Mouse (Mus musculus): ENCODE results near the gene Vmn1r40. TPM values are rescaled to one million over a fixed set of nuclear protein-coding genes. Genes with fewer than 3 reads are reported as not detected.

The Vmn1r40 gene
- not detected in 2 replicates for polyA plus RNA-seq (2015; fragmentation: Nextera tagmentation; extraction: Ambion mirVana)

DNA sequence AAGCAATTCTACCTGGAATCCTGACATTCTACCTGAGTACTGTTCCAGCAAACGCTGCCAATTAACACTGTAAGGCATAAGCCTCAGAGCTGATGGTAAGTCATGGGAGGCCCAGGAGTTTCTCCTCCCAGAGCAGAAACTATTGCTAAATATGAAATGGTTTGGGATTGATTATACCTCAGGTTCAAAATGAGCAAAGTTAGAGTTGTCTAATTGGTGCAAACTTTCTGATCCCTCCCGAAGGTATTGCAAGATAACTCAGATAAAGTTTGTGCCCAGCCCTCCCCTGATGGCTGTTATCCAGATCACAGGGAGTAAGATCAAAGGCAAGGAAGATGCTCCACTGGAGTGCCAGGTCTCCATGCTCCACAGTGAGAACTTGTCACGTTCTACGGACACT is at the start of gene Vmn1r40:
Gene Vmn1r40, plus strand, starts transcription at position 301 of the 400 bp plus-strand sequence.
- Histone ChIP-seq H3K4me2 (replicated peaks) (no peak within 1 kb of the TSS), H3K27ac (no peak within 1 kb of the TSS), H3K36me3 (no peaks in the 10 kb centered on the region), H3K4me1 (replicated peaks) (no peaks in the 10 kb centered on the region), H3K9ac (no peak within 1 kb of the TSS), H3K4me3 (replicated peaks) (no peak within 1 kb of the TSS), H3K27me3 (replicated peaks) (no peaks in the 10 kb centered on the region), H3K9me3 (no peaks in the 10 kb centered on the region)
- no peak for ATAC-seq
- WGBS: 80% methylated on average over 4 of the region's 4 CpGs

DNA sequence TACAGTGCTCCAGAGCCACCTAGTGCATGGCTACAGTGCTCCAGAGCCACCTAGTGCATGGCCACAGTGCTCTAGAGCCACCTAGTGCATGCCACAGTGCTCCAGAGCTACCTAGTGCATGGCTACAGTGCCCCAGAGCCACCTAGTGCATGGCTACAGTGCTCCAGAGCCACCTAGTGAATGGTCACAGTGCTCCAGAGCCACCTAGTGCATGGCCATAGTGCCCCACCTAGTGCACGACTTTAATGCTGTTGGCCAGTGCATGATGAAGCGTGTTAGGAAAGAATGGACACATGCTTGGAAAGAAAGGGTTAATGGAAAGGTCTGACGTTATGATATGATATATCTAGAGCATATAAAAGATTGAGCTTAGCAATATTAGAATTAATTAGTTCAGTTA is 49.0 kb upstream of the Vmn1r40 start:
- no peaks in the 10 kb centered on the region for H3K36me3 ChIP-seq
- no peak overlapping the region for H3K4me2 ChIP-seq (replicated peaks)
- no peak for ATAC-seq
- H3K4me1 ChIP-seq (replicated peaks): no peaks in the 10 kb centered on the region
- H3K4me3 ChIP-seq (replicated peaks): no peak overlapping the region
- H3K27me3 ChIP-seq (replicated peaks): no peaks in the 10 kb centered on the region
- WGBS: 74% methylated on average over 3 of the region's 3 CpGs
- no peak overlapping the region for H3K27ac ChIP-seq
- no peak overlapping the region for H3K9ac ChIP-seq
- no peaks in the 10 kb centered on the region for H3K9me3 ChIP-seq

DNA sequence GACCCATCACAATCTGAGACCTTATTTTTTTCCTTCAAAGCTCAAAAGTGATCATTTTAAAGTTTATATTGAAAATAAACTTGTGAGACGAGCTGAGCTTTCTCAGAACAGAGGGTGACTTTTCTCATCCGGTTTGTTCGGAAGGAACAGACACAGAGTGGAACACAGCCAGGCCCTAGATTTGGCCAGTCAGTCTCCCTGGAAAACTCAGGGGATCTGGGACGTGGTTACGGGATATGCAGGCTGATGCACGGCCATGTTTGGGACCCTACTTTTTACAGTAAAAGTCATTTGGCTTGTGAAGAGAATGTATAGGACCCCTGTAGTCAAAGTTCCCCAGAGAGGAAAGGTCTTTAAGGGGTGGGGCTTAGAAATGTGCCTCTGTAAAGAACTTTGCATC is 48.4 kb upstream of the Vmn1r40 start:
- ATAC-seq: no peak
- H3K36me3 ChIP-seq: no peaks in the 10 kb centered on the region
- WGBS: 79% methylated on average over 6 of the region's 6 CpGs
- no peaks in the 10 kb centered on the region for H3K27me3 ChIP-seq (replicated peaks)
- H3K9me3 ChIP-seq: no peaks in the 10 kb centered on the region
- no peaks in the 10 kb centered on the region for H3K4me1 ChIP-seq (replicated peaks)
- no peak overlapping the region for H3K9ac ChIP-seq
- no peak overlapping the region for H3K4me3 ChIP-seq (replicated peaks)
- no peak overlapping the region for H3K4me2 ChIP-seq (replicated peaks)
- no peak overlapping the region for H3K27ac ChIP-seq

DNA sequence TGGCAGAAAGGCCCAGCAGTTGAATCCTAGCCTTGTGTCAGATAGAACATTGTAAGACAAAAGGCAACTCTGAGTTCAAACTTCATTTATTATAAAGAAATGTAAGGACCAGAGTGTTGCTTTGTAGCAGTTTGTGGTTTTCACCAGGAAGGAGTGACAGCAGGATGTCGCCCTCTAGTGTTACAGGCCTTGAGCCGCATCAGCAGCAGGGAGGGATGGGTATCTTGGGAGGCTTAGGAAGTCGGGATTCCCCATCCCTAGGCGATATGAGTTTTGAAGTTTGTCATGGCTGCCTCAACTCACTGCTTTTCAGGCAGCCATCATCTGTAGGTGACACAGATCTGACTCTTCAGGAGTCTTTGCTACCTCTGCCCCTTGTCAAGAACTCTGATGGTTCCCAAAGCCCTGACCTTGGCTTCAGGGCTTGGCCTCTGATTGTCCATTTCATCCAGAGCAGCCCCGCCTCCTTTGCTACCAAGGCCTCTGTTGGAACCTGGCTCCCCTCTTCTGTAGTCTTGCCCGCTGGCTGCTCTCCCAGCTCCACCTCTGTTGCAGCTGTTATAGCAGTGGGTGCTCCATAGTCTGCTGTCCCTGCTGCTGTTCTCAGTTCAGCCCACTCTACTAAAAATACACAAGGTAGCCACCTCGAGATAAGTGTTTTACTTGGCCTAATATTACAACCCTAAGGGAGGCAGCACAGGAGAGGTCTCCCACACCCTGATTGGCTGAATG is 47.5 kb upstream of the Vmn1r40 start:
- Histone ChIP-seq H3K4me1 (replicated peaks) (no peaks in the 10 kb centered on the region), H3K4me3 (replicated peaks) (no peak overlapping the region), H3K36me3 (no peaks in the 10 kb centered on the region), H3K9me3 (no peaks in the 10 kb centered on the region), H3K27me3 (replicated peaks) (no peaks in the 10 kb centered on the region), H3K27ac (no peak overlapping the region), H3K4me2 (replicated peaks) (no peak overlapping the region), H3K9ac (no peak overlapping the region)
- WGBS: 35% methylated on average over 7 of the region's 7 CpGs
- ATAC-seq: no peak

DNA sequence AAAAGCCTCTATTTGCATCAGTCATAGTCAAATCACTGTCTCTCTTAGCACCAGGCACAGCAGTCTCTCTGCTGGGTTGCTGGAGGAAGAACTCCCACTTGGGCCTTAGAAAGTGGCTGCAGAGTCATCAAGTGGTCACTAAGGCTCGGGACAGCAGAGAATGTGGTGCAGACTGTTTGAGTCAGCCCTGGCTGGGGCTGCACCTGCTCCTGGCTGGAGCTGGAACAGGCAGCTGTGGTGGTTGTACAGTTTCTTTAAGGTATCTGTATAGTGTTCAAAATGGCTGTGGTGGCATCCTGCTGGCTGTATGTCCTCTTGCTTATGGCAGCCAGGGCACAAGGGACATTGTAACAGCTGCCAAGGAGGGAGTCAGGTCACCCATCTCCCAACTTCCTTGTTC is 46.9 kb upstream of the Vmn1r40 start:
- 58% methylated on average over 1 of the region's 1 CpGs for WGBS

DNA sequence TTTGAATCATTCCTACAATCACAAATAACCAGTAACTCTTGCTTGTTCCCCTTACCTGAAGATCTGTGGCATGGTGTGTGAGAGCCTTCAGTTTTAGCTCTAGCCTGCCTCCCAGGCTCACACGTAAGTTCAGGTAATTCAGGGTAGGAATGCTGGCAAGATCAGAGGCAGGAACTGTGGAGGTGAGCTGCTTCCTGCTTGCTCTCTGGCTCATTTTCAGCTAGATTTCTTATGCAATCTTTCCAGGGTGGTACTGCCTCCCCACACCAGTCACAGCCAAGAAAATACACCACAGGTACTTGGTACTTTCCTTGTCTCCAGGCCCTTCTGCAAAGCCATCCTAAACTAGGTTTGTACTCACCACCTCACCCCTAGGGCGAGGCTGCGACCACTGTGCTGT is 44.8 kb upstream of the Vmn1r40 start:
- no peaks in the 10 kb centered on the region for H3K4me1 ChIP-seq (replicated peaks)
- no peak overlapping the region for H3K4me3 ChIP-seq (replicated peaks)
- ATAC-seq: no peak
- no peaks in the 10 kb centered on the region for H3K27me3 ChIP-seq (replicated peaks)
- no peak overlapping the region for H3K9ac ChIP-seq
- H3K4me2 ChIP-seq (replicated peaks): no peak overlapping the region
- H3K27ac ChIP-seq: no peak overlapping the region
- 86% methylated on average over 3 of the region's 3 CpGs for WGBS
- H3K36me3 ChIP-seq: no peaks in the 10 kb centered on the region
- H3K9me3 ChIP-seq: no peaks in the 10 kb centered on the region

More for the DNA sequence above, 46.9 kb upstream of the Vmn1r40 start:
- H3K9me3 ChIP-seq: no peaks in the 10 kb centered on the region
- no peaks in the 10 kb centered on the region for H3K4me1 ChIP-seq (replicated peaks)
- no peak overlapping the region for H3K4me3 ChIP-seq (replicated peaks)
- no peak overlapping the region for H3K27ac ChIP-seq
- no peak for ATAC-seq
- H3K9ac ChIP-seq: no peak overlapping the region
- H3K36me3 ChIP-seq: no peaks in the 10 kb centered on the region
- no peaks in the 10 kb centered on the region for H3K27me3 ChIP-seq (replicated peaks)
- no peak overlapping the region for H3K4me2 ChIP-seq (replicated peaks)

DNA sequence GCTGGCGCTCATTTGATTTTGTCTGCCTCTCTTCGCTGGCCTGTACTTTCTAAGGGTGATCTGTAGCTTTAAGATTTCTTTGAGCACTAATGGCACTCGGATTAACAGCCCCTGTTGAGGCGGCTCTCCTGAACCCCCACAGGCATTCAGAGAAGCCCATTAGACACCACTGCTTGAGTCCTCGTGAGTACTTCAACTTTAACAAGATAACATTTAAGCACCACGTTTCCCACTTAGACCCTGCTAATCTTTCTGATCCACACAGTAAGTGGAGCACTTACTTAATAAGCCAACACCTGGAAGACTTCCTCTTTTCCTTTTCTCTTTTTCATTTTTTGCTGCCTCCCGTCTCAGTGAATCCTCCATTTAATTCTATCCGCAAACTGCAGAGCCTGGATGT is 42.2 kb upstream of the Vmn1r40 start:
- Histone ChIP-seq H3K27me3 (replicated peaks) (no peaks in the 10 kb centered on the region), H3K4me1 (replicated peaks) (no peaks in the 10 kb centered on the region), H3K4me2 (replicated peaks) (no peak overlapping the region), H3K36me3 (no peaks in the 10 kb centered on the region), H3K9ac (no peak overlapping the region), H3K4me3 (replicated peaks) (no peak overlapping the region), H3K9me3 (no peaks in the 10 kb centered on the region), H3K27ac (no peak overlapping the region)
- 67% methylated on average over 8 of the region's 8 CpGs for WGBS
- no peak for ATAC-seq

DNA sequence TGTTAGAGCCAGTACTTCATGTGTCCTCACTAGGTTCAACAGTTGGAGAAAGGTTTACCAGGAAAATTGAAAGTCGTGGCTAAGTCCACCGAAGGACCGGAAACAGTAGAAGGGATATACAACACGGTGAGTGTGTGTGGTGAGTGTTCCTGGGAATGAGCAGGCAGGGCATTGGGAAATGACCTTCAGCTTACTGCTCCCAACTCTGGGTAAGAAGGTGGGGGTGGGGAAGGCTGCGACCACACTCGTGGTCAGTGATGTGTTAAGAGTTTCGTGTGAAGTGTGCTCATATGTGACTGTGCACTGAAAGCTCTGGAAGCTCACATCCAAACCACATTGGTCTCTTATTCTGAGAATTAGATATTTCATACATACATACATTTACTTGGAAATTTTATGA is 41.7 kb upstream of the Vmn1r40 start:
- Histone ChIP-seq H3K27me3 (replicated peaks) (no peaks in the 10 kb centered on the region), H3K27ac (no peak overlapping the region), H3K4me2 (replicated peaks) (no peak overlapping the region), H3K4me1 (replicated peaks) (no peaks in the 10 kb centered on the region), H3K36me3 (no peaks in the 10 kb centered on the region), H3K9me3 (no peaks in the 10 kb centered on the region), H3K4me3 (replicated peaks) (no peak overlapping the region), H3K9ac (no peak overlapping the region)
- ATAC-seq: no peak
- WGBS: 83% methylated on average over 7 of the region's 7 CpGs

DNA sequence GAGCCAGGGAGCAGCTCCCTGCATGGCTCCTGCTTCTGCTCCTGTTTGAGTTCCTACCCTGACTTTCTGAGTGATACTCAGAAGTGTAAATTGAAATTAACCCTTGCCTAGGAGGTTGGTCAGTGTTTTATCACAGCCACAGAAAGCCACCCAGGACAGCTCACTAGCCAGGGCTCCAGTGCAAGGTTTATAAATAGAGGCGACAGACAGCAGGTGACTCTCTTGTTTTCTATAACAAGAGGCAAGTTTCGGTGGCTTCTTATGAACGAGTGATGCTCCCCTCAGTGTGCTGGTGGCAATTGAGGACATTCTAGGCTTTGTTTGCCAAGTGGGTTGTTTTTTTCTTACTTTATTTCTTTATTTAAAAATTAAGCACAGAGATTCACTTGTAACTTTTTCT is 40.4 kb upstream of the Vmn1r40 start:
- Histone ChIP-seq H3K27me3 (replicated peaks) (no peaks in the 10 kb centered on the region), H3K4me3 (replicated peaks) (no peak overlapping the region), H3K36me3 (no peaks in the 10 kb centered on the region), H3K9ac (no peak overlapping the region), H3K9me3 (no peaks in the 10 kb centered on the region), H3K4me2 (replicated peaks) (no peak overlapping the region), H3K27ac (no peak overlapping the region), H3K4me1 (replicated peaks) (no peaks in the 10 kb centered on the region)
- 85% methylated on average over 3 of the region's 3 CpGs for WGBS
- no peak for ATAC-seq

DNA sequence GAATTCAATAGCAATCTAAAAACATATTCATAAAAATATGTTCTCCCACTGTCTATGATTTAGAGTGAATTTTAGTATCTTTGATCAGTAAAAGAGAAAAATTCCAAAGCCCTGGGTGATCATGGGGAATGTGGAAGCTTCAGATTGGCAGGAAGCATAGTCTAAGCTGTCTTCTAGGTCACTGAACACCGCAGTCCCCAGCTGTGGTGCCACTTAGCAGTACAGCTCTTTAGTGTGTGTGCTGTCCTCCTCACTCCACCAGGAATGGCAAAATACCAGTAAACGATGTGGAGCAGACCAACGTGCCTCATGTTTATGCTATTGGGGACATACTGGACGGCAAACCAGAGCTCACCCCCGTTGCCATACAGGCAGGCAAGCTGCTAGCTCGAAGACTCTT is 37.8 kb upstream of the Vmn1r40 start:
- 74% methylated on average over 6 of the region's 6 CpGs for WGBS
- Histone ChIP-seq H3K4me2 (replicated peaks) (no peak overlapping the region), H3K9ac (no peak overlapping the region), H3K36me3 (no peaks in the 10 kb centered on the region), H3K27me3 (replicated peaks) (no peaks in the 10 kb centered on the region), H3K4me1 (replicated peaks) (no peaks in the 10 kb centered on the region), H3K27ac (no peak overlapping the region), H3K9me3 (no peaks in the 10 kb centered on the region), H3K4me3 (replicated peaks) (no peak overlapping the region)
- no peak for ATAC-seq

DNA sequence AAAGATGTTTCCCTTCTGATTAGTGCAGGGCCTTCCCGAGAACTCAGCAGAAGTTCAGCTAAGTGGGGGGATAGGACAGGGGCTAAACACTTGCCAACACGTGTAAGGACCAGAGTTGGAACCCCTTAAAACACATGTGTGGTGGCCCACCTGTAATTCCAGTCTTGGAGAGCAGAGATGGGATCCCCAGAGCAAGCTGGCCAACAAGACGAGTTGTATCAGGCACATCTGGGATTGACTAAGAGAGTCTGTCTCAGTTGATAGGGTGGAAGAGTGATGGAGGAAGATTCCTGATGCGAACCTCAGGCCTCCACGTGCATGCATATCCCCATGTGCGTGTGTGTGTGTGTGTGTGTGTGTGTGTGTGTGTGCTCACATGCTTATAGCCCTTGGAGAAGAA is 35.9 kb upstream of the Vmn1r40 start:
- Histone ChIP-seq H3K27me3 (replicated peaks) (no peaks in the 10 kb centered on the region), H3K36me3 (no peaks in the 10 kb centered on the region), H3K9me3 (no peaks in the 10 kb centered on the region), H3K9ac (no peak overlapping the region), H3K4me3 (replicated peaks) (no peak overlapping the region), H3K27ac (no peak overlapping the region), H3K4me2 (replicated peaks) (no peak overlapping the region), H3K4me1 (replicated peaks) (no peaks in the 10 kb centered on the region)
- 76% methylated on average over 6 of the region's 6 CpGs for WGBS
- no peak for ATAC-seq

DNA sequence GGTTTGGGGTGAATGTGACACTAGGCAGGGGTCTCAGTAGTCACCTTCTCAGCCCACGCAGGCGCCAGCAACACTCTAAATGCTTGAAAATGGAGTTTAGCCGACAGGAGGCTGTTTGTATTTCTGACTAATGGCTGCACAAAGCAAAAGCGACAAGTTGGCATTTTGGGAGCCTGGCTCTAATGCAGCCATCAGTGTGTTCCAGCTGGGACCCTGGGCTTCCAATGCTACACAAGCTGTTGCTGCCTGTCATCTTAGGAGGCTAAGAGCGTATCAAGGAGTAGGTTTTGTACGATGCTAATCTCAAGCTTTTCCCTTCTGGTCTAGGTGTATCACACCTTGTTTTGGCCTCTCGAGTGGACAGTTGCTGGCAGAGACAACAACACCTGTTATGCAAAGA is 34.7 kb upstream of the Vmn1r40 start:
- ATAC-seq: no peak
- 83% methylated on average over 7 of the region's 7 CpGs for WGBS
- H3K27me3 ChIP-seq (replicated peaks): no peaks in the 10 kb centered on the region

DNA sequence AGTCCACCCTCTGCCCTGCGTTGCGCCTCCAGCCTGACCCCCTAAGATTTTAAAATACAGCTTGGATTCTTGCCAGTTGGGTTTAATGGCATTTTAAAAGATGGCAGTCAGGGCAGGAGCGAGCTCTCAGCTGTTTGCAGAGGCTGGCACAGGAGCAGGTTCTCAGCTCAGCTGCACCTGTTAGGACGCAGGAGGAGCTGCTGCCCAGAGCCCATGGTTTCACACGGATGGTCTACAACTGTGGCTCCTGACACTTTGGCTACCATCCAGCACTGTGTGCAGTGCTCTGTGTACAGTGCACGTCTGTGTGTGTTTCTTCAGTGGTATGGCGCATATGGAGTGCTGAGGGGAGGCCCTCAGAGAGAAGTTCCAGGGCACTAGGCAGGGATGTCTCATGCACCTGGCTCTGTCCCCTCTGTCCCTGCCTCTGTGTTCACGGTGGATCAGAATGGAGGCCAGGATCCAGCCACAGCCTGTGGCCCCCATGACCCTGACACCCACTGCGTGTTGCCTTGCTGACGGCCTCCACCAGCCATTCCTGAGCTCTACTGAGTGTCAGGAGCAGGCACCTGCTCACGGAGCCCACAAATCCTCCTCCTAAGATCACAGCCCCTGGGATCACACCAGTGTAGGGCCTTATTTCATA is 34.1 kb upstream of the Vmn1r40 start:
- H3K4me3 ChIP-seq (replicated peaks): no peak overlapping the region
- H3K27me3 ChIP-seq (replicated peaks): no peaks in the 10 kb centered on the region
- no peaks in the 10 kb centered on the region for H3K4me1 ChIP-seq (replicated peaks)
- no peak overlapping the region for H3K4me2 ChIP-seq (replicated peaks)
- no peak overlapping the region for H3K27ac ChIP-seq
- no peaks in the 10 kb centered on the region for H3K9me3 ChIP-seq
- H3K36me3 ChIP-seq: no peaks in the 10 kb centered on the region
- H3K9ac ChIP-seq: no peak overlapping the region
- WGBS: 84% methylated on average over 11 of the region's 11 CpGs
- no peak for ATAC-seq

More for the DNA sequence above, 34.7 kb upstream of the Vmn1r40 start:
- H3K4me3 ChIP-seq (replicated peaks): no peak overlapping the region
- no peak overlapping the region for H3K9ac ChIP-seq
- H3K36me3 ChIP-seq: no peaks in the 10 kb centered on the region
- no peaks in the 10 kb centered on the region for H3K9me3 ChIP-seq
- no peaks in the 10 kb centered on the region for H3K4me1 ChIP-seq (replicated peaks)
- no peak overlapping the region for H3K4me2 ChIP-seq (replicated peaks)
- H3K27ac ChIP-seq: no peak overlapping the region
